In genomic region chr8:77428420-77428819, GRCm38 (mm10) we compare ENCODE assay signal across 15 mouse cellular contexts.
"Had no signal": no experiment of that assay in that cellular context is flagged by ENCODE, and none has a peak within 500 bp of the region (broad histone marks: within the 10 kb centered on the region; RNA-seq: fewer than 3 reads in every experiment).

No protein-coding gene starts in this region.

- H3K4me3 ChIP-seq: limb, embryonic 13.5 days; liver, embryonic 13.5 days; neural tube, embryonic 12.5 days had no signal

- DNase-seq: kidney, adult 9 months; kidney, postnatal 14 days; kidney, postnatal 4 days; left cerebral cortex, postnatal 4 days; liver, embryonic 13.5 days; lung, adult 2 months; lung, postnatal 14 days; lung, postnatal 4 days; midbrain, embryonic 14.5 days; retina, postnatal 1 day; thymus, adult 2 months; thymus, postnatal 14 days; thymus, postnatal 4 days had no signal

- H3K27ac ChIP-seq: limb, embryonic 13.5 days; neural tube, embryonic 12.5 days had no signal
